Mouse (Mus musculus) stomach, embryonic 14.5 days (tissue): ENCODE measurements around the gene Pou1f1. TPM values are rescaled to one million over a fixed set of nuclear protein-coding genes. Genes with fewer than 3 reads are reported as not detected.

Experiments
- ATAC-seq: fragments of 200-750 bp; cut with Nextera tagmentation; 2 replicates; pipeline ENCODE4 v1.8.0; 2017; ENCODE audit warnings: low read depth, moderate TSS enrichment; ENCODE audit not compliant: insufficient number of reproducible peaks, insufficient read depth, low FRiP score
- H3K27ac ChIP-seq: fragments of 300-500 bp; sonication (generic); 2 replicates; pipeline ENCODE4 v1.5.1; 2014; ENCODE audit warnings: mild to moderate bottlenecking, low read length, moderate library complexity, mixed read lengths
- H3K27me3 ChIP-seq: fragments of 300-500 bp; sonication (generic); 2 replicates; pipeline ENCODE4 v1.6.1; 2014; ENCODE audit warnings: low read length, control low read depth, mixed read lengths; ENCODE audit not compliant: control insufficient read depth, insufficient read depth
- H3K36me3 ChIP-seq: fragments of 300-500 bp; sonication (generic); 2 replicates; pipeline ENCODE4 v1.6.1; 2014; ENCODE audit warnings: mild to moderate bottlenecking, control low read depth, low read length, moderate library complexity, mixed read lengths; ENCODE audit not compliant: control insufficient read depth, insufficient read depth
- H3K4me1 ChIP-seq: fragments of 300-500 bp; sonication (generic); 2 replicates; pipeline ENCODE4 v1.6.1; 2014; ENCODE audit warnings: low read length, control low read depth, mixed read lengths; ENCODE audit not compliant: control insufficient read depth, insufficient read depth
- H3K4me2 ChIP-seq: fragments of 300-500 bp; sonication (generic); replicated peaks from 2 replicates; pipeline ENCODE4 v1.6.1; 2014; ENCODE audit warnings: low read depth, low read length, control low read depth
- H3K4me3 ChIP-seq: fragments of 300-500 bp; sonication (generic); 2 replicates; pipeline ENCODE4 v1.5.1; 2014; ENCODE audit warnings: low read depth, low read length, control low read depth
- H3K9ac ChIP-seq: fragments of 300-500 bp; sonication (generic); replicated peaks from 2 replicates; pipeline ENCODE4 v1.6.1; 2014; ENCODE audit warnings: low read depth, mild to moderate bottlenecking, control low read depth, low read length, moderate library complexity, mixed read lengths
- H3K9me3 ChIP-seq: fragments of 300-500 bp; sonication (generic); 2 replicates; pipeline ENCODE4 v1.6.1; 2016; ENCODE audit warnings: low read depth, low read length, control low read depth; ENCODE audit not compliant: control insufficient read depth
- WGBS: fragments of 180-500 bp; shearing (Covaris S2); extraction: QIAGEN DNeasy Blood & Tissue Kit; methylation state at CpG from one replicate; pipeline ENCODE4 v1.1.7; 2014; 5-methylcytosine and 5-hydroxymethylcytosine counted together
- polyA plus RNA-seq: library from polyadenylated mRNA; unstranded; fragments of >200 nt; fragmentation: Nextera tagmentation; extraction: Ambion mirVana; gene quantifications from 2 replicates; pipeline ENCODE4 v1.2.1, GENCODE M21; 2014

Pou1f1 gene
- polyA plus RNA-seq, 1 experiment from 2014 or later, result not detected

DNA sequence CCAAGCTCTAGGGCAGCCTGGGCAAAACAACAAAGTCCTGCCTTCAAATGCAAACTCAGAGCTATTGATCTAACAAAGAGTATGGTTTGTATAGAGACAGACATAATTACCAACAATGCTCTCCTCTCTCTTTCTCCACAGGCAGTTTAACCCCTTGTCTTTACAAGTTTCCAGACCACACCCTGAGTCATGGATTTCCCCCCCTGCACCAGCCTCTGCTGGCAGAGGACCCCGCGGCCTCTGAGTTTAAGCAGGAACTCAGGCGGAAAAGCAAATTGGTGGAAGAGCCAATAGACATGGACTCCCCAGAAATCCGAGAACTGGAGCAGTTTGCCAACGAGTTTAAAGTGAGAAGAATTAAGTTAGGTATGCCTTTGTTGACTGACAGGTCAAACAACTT, 9.3 kb downstream of the Pou1f1 start:
- no peak overlapping the region for H3K4me2 ChIP-seq
- no peak overlapping the region for H3K4me3 ChIP-seq
- no peaks in the 10 kb centered on the region for H3K36me3 ChIP-seq
- no peaks in the 10 kb centered on the region for H3K4me1 ChIP-seq
- H3K9me3 ChIP-seq, result no peaks in the 10 kb centered on the region
- no peak overlapping the region for H3K27ac ChIP-seq
- H3K9ac ChIP-seq, result no peak overlapping the region
- no peak for ATAC-seq
- no peaks in the 10 kb centered on the region for H3K27me3 ChIP-seq
- WGBS, result 24% methylated on average over 5 of the region's 5 CpGs

DNA sequence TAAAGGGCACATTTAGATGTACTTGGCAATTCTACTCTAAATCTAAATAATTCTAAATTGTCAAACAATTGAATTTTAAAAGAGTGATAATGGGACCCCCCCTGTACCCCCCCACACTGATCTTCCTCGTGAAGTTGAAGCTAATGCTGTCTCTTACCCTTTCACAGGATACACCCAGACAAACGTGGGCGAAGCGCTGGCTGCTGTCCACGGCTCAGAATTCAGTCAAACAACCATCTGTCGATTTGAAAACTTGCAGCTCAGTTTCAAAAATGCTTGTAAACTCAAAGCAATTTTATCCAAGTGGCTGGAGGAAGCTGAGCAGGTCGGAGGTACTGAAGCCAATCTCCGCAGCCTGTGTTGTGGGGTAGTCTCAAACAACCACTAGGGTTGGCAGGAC, 11.4 kb downstream of the Pou1f1 start:
- no peaks in the 10 kb centered on the region for H3K9me3 ChIP-seq
- no peak overlapping the region for H3K4me3 ChIP-seq
- H3K4me1 ChIP-seq, result no peaks in the 10 kb centered on the region
- H3K27ac ChIP-seq, result no peak overlapping the region
- no peak overlapping the region for H3K4me2 ChIP-seq
- H3K9ac ChIP-seq, result no peak overlapping the region
- 40% methylated on average over 8 of the region's 8 CpGs for WGBS
- no peak for ATAC-seq
- H3K36me3 ChIP-seq, result no peaks in the 10 kb centered on the region
- H3K27me3 ChIP-seq, result no peaks in the 10 kb centered on the region

DNA sequence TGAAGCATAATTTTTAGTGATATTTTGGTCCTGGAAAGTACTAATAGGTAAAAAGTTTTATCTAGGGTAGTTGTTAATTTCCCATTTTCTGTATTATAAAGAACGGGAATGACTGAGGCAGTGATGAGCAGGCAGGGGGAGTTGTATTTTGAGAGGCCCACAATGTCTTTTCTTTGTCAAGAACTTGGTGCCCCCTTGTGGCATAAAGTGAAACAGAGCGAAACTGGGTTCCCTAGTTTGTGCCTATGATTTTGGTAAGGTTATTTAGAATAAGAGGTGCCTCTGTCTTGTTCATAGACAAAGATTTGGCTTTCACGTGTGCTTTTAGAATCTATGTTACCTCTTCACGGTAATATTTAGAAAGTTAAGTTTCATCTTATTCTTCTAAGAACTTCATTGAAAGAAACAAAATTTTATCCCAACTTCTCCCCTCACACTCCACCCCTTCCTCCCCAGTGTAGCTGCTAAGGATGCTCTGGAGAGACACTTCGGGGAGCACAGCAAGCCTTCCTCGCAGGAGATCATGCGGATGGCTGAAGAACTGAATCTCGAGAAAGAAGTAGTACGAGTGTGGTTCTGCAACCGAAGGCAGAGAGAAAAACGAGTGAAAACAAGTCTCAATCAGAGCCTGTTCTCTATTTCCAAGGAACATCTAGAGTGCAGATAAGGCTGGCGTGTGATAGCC, 13.1 kb downstream of the Pou1f1 start:
- H3K4me1 ChIP-seq, result no peaks in the 10 kb centered on the region
- no peaks in the 10 kb centered on the region for H3K27me3 ChIP-seq
- H3K9me3 ChIP-seq, result no peaks in the 10 kb centered on the region
- no peak for ATAC-seq
- no peak overlapping the region for H3K4me3 ChIP-seq
- no peaks in the 10 kb centered on the region for H3K36me3 ChIP-seq
- H3K27ac ChIP-seq, result no peak overlapping the region
- H3K9ac ChIP-seq, result no peak overlapping the region
- WGBS, result 25% methylated on average over 12 of the region's 12 CpGs
- no peak overlapping the region for H3K4me2 ChIP-seq

DNA sequence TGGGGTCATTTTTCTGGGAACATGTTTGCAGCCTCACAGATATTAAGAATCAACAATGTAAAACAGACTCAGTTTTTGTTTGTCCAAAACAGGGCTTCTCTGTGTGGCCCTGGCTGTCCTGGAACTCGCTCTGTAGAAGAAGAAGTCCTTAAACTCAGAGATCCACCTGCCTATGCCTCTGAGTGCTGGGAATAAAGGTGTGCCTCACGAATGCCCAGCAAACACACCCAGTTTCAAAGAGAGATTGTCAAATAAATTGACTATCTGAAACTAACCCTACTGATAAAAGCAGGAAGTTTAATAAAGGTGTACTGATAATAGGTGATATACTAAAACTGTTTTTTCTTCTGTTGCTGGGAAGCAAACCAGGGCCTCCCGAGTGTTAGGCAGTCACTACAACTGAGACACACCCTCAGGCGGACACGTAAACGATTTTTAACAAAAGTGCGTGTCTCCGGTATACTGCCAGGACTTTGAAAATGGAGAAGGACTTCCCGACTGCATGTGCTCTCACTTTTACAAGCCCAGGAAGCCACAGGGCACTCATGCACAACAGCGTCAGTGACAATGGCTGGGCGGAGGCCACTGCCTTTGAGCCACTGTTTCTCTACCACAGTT, 23.5 kb downstream of the Pou1f1 start:
- Histone ChIP-seq H3K36me3 (peaks cover 17% of the 10 kb centered on the region), H3K27me3 (no peaks in the 10 kb centered on the region), H3K4me1 (no peaks in the 10 kb centered on the region), H3K9ac (no peak overlapping the region), H3K4me3 (no peak overlapping the region), H3K4me2 (no peak overlapping the region), H3K27ac (no peak overlapping the region), H3K9me3 (no peaks in the 10 kb centered on the region)
- ATAC-seq, result 0 out of 2 replicates have a peak, but pooled peaks have one; percentile 14
- WGBS, result 84% methylated on average over 11 of the region's 11 CpGs

DNA sequence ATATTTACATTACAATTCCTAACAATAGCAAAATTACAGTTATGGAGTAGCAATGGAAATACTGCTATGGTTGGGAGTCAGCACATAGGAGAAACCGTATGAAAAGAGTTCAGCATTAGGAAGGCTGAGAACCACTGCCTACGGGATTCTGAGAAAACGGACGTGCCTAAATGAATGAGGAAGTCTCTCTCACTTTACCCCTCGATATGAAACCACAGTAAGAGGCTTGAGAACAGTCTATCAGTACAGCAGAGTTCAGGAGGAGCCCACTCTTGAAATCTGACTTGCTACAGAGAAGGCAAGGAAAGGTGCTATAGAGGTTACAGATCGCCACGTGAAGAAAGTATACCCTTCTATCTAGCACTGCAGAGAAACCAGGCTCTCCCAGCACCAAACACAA, 28.6 kb downstream of the Pou1f1 start:
- Histone ChIP-seq H3K4me3 (no peak overlapping the region), H3K4me2 (no peak overlapping the region), H3K27me3 (no peaks in the 10 kb centered on the region), H3K9me3 (no peaks in the 10 kb centered on the region), H3K36me3 (peaks cover 8% of the 10 kb centered on the region; the same call in 1 of the 2 replicates), H3K9ac (no peak overlapping the region), H3K27ac (no peak overlapping the region), H3K4me1 (no peaks in the 10 kb centered on the region)
- 71% methylated on average over 7 of the region's 7 CpGs for WGBS
- ATAC-seq, result no peak

DNA sequence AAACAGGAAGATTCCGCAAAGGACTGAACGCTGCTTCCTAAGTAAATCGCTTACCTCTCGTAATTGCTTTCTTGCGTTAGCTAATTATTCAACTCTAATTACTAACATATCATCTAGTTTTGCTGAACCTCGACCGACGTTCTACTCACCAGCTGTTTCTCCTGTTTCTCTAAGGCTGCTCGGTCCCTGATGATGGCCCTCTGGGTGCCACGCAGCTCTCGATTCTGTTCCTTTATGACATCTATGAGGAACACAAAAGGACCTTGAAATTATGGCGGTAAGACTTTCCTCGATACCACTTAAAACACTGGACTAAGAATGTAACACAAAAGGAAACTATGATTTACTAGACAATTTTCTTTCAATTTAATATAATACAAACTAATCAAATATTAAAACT, 30.5 kb downstream of the Pou1f1 start:
- Histone ChIP-seq H3K4me2 (no peak overlapping the region), H3K9ac (no peak overlapping the region), H3K27me3 (no peaks in the 10 kb centered on the region), H3K4me3 (no peak overlapping the region), H3K27ac (no peak overlapping the region), H3K4me1 (no peaks in the 10 kb centered on the region), H3K36me3 (no peaks in the 10 kb centered on the region; the same call in 1 of the 2 replicates), H3K9me3 (no peaks in the 10 kb centered on the region)
- 86% methylated on average over 13 of the region's 13 CpGs for WGBS
- no peak for ATAC-seq

DNA sequence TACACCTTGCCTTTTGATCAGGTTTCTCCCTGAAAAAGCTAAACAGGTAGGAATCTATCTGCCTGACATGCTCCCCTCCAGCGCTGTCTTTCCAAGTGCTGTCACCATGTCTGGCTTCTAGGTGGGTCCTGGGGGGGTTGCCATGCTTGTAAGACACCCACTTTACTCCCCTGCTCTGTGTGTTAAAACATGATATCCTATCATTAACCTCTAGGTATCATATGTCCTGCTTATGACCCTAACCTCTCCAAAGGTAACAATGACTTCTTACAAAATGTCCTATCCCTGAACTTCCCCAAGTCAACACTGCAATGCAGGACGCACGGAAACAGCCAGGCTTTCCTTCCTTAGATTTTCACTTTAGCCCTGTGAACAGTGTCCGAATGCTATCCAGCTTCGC, 34.0 kb downstream of the Pou1f1 start:
- Histone ChIP-seq H3K9me3 (peaks cover 4% of the 10 kb centered on the region; the same call in 1 of the 2 replicates), H3K9ac (no peak overlapping the region), H3K27me3 (no peaks in the 10 kb centered on the region), H3K4me2 (no peak overlapping the region), H3K4me1 (no peaks in the 10 kb centered on the region), H3K36me3 (no peaks in the 10 kb centered on the region; the same call in 1 of the 2 replicates), H3K4me3 (no peak overlapping the region), H3K27ac (no peak overlapping the region)
- 86% methylated on average over 5 of the region's 5 CpGs for WGBS
- ATAC-seq, result no peak

DNA sequence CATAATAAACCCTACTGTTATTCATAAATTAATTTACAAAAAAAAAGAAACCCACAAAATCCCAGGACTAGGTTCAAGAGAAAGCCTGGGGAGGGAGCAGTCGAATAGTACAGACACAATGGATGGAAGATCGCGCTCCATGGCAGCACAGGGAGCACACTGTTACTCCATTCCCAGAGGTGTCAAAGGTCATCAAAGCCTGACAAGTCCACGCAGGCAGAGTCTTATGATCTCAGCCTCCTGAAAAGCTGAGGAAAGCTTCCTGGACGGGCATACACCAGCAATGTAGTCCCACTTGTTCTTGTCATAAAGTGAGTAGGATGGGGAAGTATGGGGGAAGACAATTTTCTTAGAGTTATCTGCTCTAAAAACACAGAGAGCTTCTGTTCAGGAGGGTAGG, 37.1 kb downstream of the Pou1f1 start:
- no peak overlapping the region for H3K9ac ChIP-seq
- ATAC-seq, result no peak
- H3K27me3 ChIP-seq, result no peaks in the 10 kb centered on the region
- H3K4me1 ChIP-seq, result peaks cover 5% of the 10 kb centered on the region; the same call in 1 of the 2 replicates
- H3K4me2 ChIP-seq, result no peak overlapping the region
- H3K4me3 ChIP-seq, result no peak overlapping the region
- H3K36me3 ChIP-seq, result no peaks in the 10 kb centered on the region
- WGBS, result 75% methylated on average over 5 of the region's 5 CpGs
- no peak overlapping the region for H3K27ac ChIP-seq
- peaks cover 4% of the 10 kb centered on the region; the same call in 1 of the 2 replicates for H3K9me3 ChIP-seq
